Mouse (Mus musculus) layer of hippocampus, postnatal 36 days (tissue): ENCODE data around the gene 3100002H09Rik. TPM values are rescaled to one million over a fixed set of nuclear protein-coding genes. Genes with fewer than 3 reads are reported as not detected.

Source experiments
- DNase-seq, 2 experiments: peaks; one replicate each; pipeline ENCODE4 v3.0.0; 2022
- total RNA-seq, 2 experiments: library from RNA; stranded (reverse); gene quantifications; 2 replicates each; pipeline ENCODE4 v1.2.3; 2021

Gene 3100002H09Rik
- total RNA-seq, 2 experiments from 2014 or later = 1.1 to 1.4 TPM

GRCm38 (mm10) chr4:124614189-124614588 is 3.6 kb upstream of the 3100002H09Rik start:
- DNase-seq = no peak

- DNase-seq = no peak
Measured at GRCm38 (mm10) chr4:124611768-124612167, 1.2 kb upstream of the 3100002H09Rik start.

- no peak for DNase-seq
Measured at GRCm38 (mm10) chr4:124610066-124610465, 537 bp downstream of the 3100002H09Rik start.

GRCm38 (mm10) chr4:124607166-124607565 is 3.4 kb downstream of the 3100002H09Rik start:
- DNase-seq = peak in 1 of 2 experiments; percentile 63

- no peak for DNase-seq
Measured at GRCm38 (mm10) chr4:124606180-124606579, 4.4 kb downstream of the 3100002H09Rik start.

- DNase-seq = no peak
Measured at GRCm38 (mm10) chr4:124605255-124605654, 5.3 kb downstream of the 3100002H09Rik start.

- DNase-seq = no peak
Measured at GRCm38 (mm10) chr4:124603712-124604111, 6.9 kb downstream of the 3100002H09Rik start.

- no peak for DNase-seq
Measured at GRCm38 (mm10) chr4:124595929-124596328, 14.7 kb downstream of the 3100002H09Rik start.

- DNase-seq = peak; percentile 85 to 86
Measured at GRCm38 (mm10) chr4:124594933-124595332, 15.7 kb downstream of the 3100002H09Rik start.

GRCm38 (mm10) chr4:124593691-124594090 is 16.9 kb downstream of the 3100002H09Rik start:
- DNase-seq = no peak

- no peak for DNase-seq
Measured at GRCm38 (mm10) chr4:124593210-124593609, 17.4 kb downstream of the 3100002H09Rik start.

- peak in 1 of 2 experiments; percentile 51 for DNase-seq
Measured at GRCm38 (mm10) chr4:124592241-124592640, 18.4 kb downstream of the 3100002H09Rik start.

- no peak for DNase-seq
Measured at GRCm38 (mm10) chr4:124580695-124581094, 29.9 kb downstream of the 3100002H09Rik start.

GRCm38 (mm10) chr4:124575955-124576445 is 34.6 kb downstream of the 3100002H09Rik start:
- no peak for DNase-seq

GRCm38 (mm10) chr4:124575269-124575954 is 35.2 kb downstream of the 3100002H09Rik start:
- DNase-seq = peak; percentile 79 to 80

GRCm38 (mm10) chr4:124573586-124573985 is 37.0 kb downstream of the 3100002H09Rik start:
- no peak for DNase-seq

- no peak for DNase-seq
Measured at GRCm38 (mm10) chr4:124570977-124571376, 39.6 kb downstream of the 3100002H09Rik start.

- DNase-seq = no peak
Measured at GRCm38 (mm10) chr4:124569661-124570060, 40.9 kb downstream of the 3100002H09Rik start.

- DNase-seq = no peak
Measured at GRCm38 (mm10) chr4:124563371-124563770, 47.2 kb downstream of the 3100002H09Rik start.

GRCm38 (mm10) chr4:124562721-124563120 is 47.9 kb downstream of the 3100002H09Rik start:
- no peak for DNase-seq
